Mouse (Mus musculus): ENCODE results near the gene Tspan9.

Tspan9 gene

DNA sequence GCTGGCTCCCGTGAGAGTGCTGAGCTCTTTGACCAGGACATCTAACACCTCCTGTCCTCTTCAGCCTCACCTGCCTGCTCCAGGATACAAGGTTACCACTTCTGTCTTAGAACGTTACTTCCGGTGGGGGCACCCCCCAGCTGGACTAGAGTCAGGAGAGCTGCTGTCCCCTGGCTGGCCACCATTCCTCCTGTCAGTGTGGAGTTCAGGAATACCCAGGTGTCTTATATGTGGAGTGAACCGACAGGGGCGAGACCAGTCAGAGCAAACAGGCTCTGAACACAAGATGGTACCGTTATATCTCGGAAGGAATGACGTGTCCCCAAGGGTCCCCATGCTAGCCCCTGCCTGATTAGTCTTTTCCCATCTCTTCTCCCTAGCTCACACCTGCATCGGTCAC is 106.8 kb downstream of the Tspan9 start:
- CTCF ChIA-PET: no interaction called here

DNA sequence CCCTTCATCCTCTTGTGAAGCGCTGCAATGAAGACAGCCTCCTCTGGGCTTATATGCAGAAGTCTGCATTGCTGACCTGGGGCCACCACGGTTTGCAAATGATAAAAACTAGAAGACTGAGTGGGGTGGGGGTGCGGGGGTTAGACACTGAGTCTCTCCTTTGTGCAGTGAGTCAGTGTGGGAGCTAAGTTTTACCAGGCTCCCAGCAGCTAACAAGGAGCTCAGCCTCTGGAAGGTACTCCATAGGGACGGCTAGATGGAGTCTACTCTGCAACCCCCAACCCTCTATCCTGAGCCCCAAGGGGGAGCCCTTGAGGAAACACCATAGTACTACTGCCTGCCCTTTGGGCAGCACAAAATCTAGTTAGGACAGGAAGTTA is 107.5 kb downstream of the Tspan9 start:
- CTCF ChIA-PET: no interaction called here

DNA sequence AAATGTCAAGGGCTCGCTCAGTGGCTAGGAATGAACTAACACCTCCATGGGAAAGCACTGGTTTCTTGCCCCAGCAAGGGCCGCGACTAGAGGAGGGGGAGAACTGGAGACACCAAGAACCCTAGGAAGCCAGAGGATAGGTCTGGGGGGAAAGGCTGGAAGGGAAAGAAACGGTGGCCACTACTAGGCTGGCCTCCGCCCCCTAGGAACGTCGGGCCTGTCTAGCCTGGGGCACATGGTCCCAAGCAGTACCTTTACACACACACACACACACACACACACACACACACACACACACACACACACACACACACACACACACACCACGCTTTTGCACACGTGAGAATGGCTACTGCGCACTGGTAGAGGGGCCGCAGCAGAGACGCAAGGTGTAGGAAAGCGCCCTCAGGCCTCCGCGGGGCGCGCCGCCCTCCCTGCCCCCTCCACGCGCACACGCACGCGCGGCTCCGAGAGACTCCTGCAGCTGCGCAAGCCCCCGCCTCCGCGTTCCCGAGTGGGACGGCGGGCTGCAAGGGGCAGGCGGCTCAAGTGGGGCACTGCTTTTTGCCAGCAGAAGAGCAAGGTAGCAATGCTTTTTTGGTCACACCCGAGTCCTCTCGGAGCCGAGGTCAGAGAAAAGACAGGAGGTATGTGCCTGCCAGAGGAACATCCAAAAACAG is 108.0 kb downstream of the Tspan9 start:
- CTCF ChIA-PET: no interaction called here

DNA sequence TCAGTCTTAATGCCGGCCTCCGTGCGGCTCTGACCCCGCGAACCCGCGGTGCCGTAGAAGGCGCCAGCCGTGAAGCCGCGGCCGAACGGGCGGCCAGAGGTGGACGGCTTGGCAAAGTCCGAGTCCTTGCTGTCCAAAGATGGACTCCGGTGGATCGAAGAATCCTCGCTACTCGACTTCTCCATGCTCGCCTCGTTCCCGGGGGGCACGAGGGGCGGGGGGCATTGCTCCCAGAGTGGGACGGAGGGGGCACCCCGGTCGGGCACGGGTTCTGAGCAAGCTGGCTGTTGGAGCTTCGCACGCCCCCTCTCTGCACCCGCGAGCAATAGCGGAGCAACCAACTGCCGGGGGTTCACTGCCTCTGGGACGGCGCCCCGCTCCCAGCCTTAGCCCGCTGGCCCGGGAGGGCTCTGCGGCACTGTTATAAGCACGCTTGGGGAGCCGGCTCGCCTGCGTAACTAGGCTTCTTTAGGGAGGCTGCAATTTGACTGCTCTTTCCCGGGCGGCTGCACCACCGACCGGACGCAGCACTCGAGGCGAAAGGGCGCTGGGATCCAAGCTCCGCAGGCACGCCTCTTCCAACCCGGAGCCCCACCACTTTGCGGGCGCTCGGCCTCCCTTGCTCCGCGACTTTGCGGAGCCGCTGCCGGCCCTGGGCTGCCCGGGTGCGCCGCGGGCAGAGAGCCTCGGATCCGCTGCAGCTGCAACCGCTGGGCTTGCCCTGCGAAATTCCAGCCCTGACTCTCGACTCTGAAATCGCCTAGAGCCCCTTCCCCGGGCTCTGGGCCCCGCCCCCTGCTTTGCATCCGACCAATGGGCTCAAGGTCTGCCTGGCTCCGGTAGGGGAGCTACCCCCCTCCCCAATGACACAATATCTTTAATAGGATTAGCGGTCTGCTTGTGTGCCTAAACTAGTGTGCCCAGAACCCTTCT is 108.8 kb downstream of the Tspan9 start:
- CTCF ChIA-PET: no interaction called here

DNA sequence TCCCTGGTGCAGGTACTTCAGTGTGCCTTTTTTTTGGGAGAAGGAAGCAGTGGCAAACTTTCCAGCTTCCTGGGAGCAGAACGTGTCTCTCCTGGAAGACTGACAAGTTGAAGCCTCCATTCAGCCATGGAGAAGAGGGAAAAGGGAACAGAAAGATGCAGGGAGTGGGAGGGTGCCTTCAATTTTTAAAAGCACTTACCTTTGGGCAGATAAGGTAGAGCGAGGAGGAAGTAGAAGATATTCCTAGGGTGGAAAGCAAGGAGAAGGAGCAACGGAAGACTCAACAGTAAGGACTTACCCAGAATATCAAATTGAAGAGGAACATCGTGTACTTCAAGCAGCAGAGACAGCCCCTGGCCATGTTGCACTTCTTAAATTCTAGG is 109.5 kb downstream of the Tspan9 start:
- CTCF ChIA-PET: no interaction called here

DNA sequence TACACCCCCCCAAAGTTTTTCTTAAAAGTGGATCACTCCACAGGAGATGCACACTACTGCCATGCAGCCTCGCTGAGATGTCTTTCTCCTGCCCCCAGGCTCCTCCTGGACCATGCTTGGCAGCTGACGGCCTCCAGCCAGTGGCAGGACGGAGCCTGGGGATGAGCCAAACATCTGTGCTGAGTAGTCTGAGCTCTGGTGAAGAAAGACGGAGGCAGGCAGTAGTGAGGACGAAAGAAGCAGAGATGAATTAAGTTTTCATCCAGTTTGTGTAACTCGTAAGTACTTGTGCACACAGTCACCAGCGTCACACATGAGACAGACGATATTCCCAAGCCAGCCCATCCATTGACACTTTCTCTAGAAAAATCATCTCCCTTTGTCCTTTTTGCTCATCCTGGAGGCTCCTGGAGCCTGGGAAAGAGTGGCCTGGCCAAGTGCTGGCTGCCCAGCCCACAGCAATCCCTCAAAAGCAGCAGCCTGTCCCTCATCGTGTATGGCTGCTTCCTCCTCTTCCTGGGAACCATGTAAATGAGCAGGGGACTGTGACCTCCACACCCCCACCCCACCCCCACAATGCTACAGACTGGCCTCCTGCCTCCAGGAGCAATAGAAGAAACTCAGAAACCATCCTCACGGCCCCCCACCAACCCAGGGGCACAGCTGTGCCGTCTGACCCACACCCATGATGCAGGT is 110.1 kb downstream of the Tspan9 start:
- CTCF ChIA-PET: interaction anchor here (0.7 kb wide), 1 partner anchor 166 kb away, joined by 4 read pairs; no protein-coding TSS in a partner anchor

DNA sequence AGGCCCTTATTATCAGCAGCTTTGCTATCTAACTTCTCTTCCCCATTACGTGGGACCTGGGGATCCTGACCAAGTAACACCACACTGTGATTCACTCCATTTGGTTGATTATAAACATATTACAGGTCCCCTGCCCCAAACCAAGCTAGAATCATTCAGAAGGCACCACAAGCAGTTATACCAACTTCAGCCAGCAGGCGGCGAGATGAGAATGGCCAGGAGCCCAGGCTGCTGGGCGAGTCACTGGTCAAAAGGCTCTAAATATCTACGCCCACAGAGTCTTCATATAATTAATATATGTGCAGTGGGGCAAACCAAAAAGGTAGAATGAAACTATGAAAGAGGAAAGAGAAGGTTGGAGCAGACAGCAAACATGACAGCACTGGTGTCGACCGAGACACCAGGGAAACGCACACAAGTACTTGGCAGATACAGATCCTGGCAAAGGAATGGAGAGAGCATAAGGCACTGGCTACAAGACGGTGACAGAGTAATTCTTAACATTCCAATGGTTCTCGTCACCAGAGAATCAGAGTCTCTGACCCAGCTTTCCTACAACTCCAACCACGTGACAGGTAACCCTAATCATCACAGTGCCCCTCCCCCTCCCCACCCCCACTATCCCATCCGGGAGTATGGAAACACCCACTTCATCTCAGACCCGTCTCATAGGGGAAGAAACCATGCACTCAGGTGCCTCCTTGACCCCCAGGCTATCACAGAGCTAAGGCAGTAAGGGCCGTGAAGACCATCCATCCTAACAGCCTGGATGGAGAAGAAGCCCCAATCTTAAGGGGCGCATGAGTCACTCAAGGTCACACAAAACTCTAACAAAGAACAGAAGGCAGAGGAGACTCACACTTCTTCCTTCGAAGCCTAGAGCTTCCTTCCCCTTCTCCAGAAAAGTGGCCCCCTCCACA is 110.9 kb downstream of the Tspan9 start:
- CTCF ChIA-PET: interaction anchor here (0.6 to 0.7 kb wide), 2 partner anchors 110 to 167 kb away, joined by 4 read pairs; no protein-coding TSS in a partner anchor

DNA sequence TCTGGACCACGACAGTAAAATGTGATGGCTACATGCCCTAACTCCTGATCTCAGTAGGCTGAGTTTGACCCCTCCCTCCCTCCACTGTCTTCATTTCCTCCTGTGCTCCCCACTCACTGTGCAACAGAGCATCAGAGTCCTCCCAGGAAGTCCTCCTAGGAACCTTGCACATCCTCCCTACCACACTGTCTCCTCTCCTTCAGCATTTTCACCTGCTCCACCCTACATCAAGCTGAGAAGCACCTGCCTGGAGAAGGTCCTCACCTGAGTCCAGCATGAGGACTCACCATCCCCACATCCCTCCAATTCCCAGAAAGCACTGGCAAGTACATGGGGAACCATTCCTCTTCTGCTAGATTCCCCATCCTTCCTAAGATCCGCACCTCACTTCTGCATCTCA is 111.8 kb downstream of the Tspan9 start:
- CTCF ChIA-PET: interaction anchor here (0.6 kb wide), 1 partner anchor 111 kb away, joined by 4 read pairs; no protein-coding TSS in a partner anchor

DNA sequence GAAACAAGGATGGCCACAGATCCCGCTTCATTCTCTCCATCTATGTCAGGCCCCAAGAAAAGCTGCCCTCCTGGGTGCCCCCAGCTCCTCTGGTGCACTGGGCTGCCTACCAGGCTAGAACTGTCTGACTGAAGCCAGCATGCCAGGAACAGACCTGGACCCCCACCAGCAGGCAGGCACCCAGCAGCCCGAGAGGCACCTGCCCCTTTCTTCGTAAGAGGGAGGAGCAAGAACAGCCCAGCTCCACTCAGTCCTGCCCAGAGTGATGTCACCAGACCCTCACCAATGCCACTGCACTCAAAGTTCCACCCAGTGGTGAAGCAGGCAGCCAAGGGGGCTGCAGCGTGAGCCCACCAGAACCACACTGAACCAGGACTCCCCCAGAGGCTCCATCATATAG is 112.3 kb downstream of the Tspan9 start:
- CTCF ChIA-PET: no interaction called here

DNA sequence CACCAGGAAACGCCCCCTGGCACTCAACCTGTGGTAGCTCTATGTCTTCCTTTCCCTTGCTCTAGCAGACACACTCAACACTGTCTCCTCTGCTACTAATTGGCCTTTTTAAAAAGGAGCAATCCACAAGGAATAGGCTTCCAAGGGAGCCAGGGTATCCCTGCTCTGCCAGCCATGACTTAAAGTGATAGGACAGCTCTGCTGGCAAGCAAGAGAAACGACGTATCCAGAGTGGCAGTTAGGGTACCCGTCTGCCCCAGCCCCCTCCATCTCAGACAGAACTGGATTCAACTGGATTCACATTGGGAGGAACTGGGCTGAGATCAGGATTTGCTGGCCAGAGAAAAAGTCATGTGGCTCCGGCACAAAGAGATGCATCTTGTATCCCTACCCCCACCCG is 112.9 kb downstream of the Tspan9 start:
- CTCF ChIA-PET: no interaction called here

DNA sequence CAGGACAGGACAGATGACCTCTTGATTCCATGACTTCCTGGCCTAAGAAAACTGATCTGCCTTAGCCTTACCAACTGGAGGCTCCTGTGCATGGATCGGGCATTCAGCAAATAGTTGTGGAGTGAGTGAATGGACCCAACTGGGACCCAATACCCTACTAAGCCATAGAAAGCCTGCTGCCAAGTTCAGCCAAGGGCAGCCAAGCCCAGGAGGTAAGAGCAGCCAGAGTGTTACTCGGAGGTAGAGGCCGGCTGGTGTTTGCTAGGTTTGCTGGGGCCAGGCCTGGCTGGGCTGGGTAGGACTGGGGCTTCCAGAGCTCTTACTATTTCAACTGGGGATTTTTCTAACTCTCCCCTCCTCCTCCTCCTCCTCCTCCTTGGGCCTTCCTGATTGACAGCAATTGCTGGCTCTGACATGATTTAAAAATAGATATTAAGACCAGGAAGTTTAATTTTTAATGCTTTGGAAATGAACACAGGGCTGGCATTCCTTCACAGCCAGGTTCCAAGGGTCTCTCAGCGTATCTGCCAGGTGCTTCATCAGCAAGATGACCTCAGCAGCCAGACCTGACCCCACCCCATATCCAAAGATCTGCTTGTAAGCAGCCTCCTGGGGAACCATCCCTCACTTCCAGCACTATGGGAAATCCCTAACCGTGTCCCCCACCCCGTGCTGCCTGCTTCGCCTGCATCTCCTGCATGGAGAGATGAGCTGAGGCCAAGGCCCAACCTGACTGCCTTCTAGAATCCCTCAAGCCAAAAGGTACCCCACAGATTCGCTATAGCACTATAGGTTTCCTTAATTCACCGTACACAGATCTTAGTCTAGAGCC is 113.7 kb downstream of the Tspan9 start:
- CTCF ChIA-PET: no interaction called here

DNA sequence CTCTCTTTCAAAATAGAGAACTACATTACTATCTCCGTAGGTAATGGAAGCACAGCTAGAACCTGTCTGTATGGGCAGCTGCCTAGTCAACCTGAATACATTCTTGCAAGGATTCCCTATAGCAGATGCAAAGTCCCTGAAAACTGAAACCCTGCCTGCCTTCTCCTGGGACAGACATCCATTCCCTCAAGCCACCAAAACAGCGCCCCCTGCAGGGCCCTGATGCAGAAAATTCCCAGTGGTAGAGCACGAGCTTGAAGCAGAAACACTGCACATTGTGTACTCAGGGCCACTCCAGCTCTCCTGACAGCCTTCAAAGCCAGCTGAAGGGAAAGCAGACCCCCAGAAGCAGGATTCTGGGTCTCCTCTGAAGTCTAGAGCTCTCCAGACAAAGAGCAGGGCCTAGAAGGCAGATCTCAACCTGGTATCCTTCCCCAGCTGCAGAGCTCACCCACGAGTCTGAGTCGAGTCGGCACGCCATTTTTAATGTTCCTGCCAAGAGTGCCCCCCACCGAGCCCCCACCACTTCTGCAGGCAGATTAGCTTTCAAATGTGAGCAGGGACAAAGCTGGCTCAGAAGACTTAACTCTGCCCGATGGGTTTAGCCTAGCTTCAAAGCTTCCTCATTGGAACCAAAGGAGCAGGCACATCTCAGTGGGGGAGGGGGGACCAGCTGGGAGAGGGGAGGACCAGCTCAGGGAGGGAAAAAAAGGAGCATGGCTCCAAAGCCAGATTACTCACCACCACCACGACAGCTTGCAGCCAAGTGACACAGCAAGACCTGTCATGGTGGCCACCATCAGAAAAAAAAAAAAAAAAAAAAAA is 115.1 kb downstream of the Tspan9 start:
- CTCF ChIA-PET: interaction anchor here (0.7 kb wide), 1 partner anchor 1396 kb away, joined by 3 read pairs; no protein-coding TSS in a partner anchor

DNA sequence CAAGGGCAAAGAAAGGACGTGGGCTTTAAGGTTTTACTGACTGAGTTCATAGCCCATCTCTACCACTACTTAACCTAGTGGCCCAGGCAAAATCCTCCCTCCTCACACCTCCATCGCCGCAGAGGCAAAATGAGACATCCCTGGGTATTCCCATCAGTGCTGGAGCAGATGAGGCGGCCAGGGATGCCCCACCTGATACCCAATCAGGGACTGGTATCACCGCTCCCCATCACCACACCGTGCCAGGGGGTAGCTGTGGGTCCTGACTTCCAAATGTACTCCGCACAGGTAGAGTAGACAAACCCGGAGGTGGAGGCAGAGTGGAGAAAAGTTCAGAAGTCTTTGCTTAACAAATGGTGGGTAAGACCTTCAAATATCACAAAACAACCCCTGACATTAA is 117.4 kb downstream of the Tspan9 start:
- CTCF ChIA-PET: no interaction called here

DNA sequence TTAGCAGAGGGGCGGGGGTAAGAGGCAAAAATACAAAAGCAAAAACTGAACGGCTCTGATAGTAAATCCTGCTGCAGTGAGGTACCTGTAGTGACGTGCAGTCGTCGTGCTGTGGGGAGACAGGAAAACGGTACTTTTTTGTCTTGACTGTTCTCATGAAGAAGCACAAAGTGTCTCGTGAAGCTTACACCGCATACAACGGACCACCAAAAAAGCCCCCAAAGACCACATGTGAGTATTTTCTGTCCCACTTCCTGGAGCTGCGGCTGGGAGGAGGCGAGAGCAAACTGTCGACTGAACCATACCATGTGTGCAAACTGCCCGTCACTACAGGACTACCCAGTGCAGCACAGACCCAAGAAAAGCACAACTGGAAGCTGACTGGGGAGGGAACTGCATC is 117.8 kb downstream of the Tspan9 start:
- CTCF ChIA-PET: no interaction called here

DNA sequence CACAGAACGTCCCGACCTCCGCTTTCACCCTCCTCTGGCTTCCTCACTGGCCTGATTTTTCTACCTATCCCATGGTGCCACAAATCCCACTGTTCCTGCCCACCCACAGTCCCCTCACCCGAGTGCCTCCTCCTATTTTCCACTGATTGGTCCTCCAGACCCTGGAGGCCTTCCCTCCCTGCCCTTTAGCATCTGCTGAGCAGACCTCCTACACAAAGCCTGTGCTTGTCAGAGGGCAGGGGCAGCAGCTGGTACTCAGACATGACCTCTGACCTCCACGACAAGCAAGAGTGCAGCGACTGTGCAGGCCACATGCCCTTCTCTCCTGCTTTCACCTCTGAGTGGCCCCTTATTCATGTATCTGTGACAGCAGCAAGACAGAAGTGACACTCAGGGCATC is 121.2 kb downstream of the Tspan9 start:
- CTCF ChIA-PET: no interaction called here

DNA sequence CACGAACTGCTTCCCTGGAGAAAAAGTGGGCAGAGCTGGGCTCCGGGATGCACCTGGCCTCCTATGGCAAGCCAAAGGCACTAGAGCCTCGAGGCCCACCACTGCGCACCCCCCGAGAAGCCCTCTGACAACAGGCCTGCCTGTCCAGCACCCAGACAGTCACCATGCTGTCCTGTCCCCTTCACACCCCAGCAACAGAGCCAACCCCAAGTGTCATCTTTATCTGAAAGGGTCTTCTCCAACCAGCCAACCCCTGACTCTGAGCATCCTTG is 121.5 kb downstream of the Tspan9 start:
- CTCF ChIA-PET: no interaction called here

DNA sequence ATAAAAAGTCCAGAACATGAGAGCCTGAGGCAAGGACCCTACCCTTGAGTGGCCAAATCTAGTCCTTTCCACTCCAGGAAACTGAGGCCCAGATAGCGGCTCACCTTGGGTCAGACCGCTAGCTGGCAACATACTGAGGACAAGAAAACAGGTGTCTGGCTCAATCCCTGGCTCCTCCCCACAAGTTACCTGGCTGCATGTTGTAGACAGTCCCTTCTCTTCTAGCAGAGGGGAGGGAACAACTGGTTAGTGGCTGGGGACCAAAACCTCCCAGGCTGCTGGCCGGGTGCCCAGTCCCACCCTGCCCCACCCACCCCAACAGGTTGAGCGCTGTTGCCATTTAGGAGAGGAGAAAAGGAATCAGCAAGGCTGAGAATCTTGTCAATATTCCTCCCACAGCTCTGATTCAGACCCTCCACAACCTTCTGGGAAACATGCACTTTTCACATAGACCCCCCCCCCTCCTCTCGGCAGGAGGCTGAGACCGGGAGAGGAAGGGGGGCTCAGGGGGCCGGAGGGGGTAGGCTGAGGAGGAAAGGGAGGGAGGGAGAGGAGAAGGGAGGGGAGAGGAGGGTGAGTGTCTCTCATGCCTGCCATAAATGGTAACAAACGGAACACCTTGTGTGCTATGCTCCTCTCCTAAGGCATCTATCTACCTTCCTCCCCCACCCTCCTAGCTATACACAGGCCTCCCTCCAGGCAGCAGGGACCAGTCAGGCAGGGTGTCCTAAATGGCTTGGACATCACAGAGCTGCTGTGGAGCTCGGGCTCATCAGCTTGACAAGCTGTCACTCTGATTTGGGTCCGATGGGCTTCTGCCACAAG is 122.1 kb downstream of the Tspan9 start:
- CTCF ChIA-PET: no interaction called here

DNA sequence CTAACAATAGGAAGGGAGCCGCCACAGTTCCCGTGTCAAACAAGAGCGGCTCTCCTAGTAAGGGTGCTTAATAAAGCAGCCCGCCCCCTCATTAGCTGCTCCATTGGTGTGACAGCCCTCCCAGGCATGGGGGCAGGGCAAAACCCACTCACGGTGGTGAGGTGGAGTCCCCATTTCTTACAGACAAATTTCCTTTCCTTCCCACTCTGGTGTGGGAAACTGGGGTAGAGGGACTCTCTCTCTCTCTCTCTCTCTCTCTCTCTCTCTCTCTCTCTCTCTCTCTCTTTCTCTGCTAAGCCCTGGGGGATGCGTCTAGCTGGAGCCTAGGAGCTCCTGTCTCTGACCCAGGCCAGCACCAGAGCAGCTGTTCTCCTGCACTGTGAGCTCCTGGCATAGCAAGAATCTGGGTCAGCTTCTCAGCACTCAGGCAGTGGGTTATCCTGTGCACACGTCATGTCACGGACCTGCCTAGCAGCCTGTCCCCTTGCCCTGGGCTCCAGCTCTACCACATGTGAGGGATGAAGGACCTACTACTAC is 122.8 kb downstream of the Tspan9 start:
- CTCF ChIA-PET: no interaction called here

DNA sequence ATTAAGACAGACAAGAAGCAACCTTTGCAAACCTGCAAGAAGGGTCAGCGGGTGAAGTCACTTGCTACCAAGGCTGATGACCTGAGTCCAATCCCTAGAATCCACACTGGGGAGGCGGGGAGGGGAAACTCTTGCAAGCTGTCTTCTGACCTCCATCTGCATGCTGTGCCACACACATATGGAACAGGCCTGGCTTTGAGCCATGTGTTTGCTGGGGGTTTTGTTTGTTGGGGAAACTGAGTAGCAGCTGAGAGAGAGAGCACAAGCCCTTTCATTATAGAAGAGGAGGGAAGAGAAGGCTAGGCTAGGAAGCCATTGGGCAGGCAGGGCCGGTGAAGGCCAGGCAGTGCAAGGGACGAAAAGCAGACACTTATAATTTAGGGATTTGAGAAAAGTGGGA is 123.3 kb downstream of the Tspan9 start:
- CTCF ChIA-PET: no interaction called here
